Mouse (Mus musculus) kidney, adult 11 months (tissue): ENCODE measurements around the gene Uggt2.
A peak's percentile ranks its signal among the peaks of the same experiment; 100 is the strongest.
"Not testable (repeated sequence)": the region's sequence is repeated elsewhere in the genome, so short reads cannot be mapped to it uniquely, and the experiment has no call there.

Experiments used
- DNase-seq: peaks from one replicate; pipeline ENCODE4 v3.0.0; 2022

Gene Uggt2

GRCm38 (mm10) chr14:119027675-119028253, 71.5 kb downstream of the Uggt2 start:
- DNase-seq: no peak

GRCm38 (mm10) chr14:119027130-119027529, 72.1 kb downstream of the Uggt2 start:
- peak; percentile 65 for DNase-seq

GRCm38 (mm10) chr14:119025889-119026288, 73.3 kb downstream of the Uggt2 start:
- no peak for DNase-seq

GRCm38 (mm10) chr14:119013549-119013948, 85.7 kb downstream of the Uggt2 start:
- no peak for DNase-seq

- DNase-seq: no peak
Observed at GRCm38 (mm10) chr14:119012607-119013431, 86.4 kb downstream of the Uggt2 start.

- no peak for DNase-seq
Observed at GRCm38 (mm10) chr14:119009531-119009930, 89.7 kb downstream of the Uggt2 start.

- DNase-seq: no peak
Observed at GRCm38 (mm10) chr14:119008031-119008590, 91.1 kb downstream of the Uggt2 start.

GRCm38 (mm10) chr14:119007103-119007951, 91.9 kb downstream of the Uggt2 start:
- peak; percentile 100 for DNase-seq

GRCm38 (mm10) chr14:119006441-119007102, 92.7 kb downstream of the Uggt2 start:
- peak; percentile 29 for DNase-seq

GRCm38 (mm10) chr14:119005834-119006233, 93.4 kb downstream of the Uggt2 start:
- no peak for DNase-seq

- peak; percentile 43 for DNase-seq
Observed at GRCm38 (mm10) chr14:119003320-119003719, 95.9 kb downstream of the Uggt2 start.

GRCm38 (mm10) chr14:118995226-118995925, 103.9 kb downstream of the Uggt2 start:
- DNase-seq: no peak

GRCm38 (mm10) chr14:118987523-118988496, 111.4 kb downstream of the Uggt2 start:
- DNase-seq: no peak

GRCm38 (mm10) chr14:118986653-118987522, 112.3 kb downstream of the Uggt2 start:
- DNase-seq: peak; percentile 52

- no peak for DNase-seq
Observed at GRCm38 (mm10) chr14:118984161-118984560, 115.1 kb downstream of the Uggt2 start.

- no peak for DNase-seq
Observed at GRCm38 (mm10) chr14:118983396-118983795, 115.8 kb downstream of the Uggt2 start.

GRCm38 (mm10) chr14:118982429-118983045, 116.7 kb downstream of the Uggt2 start:
- not testable (repeated sequence) for DNase-seq

GRCm38 (mm10) chr14:118981711-118982428, 117.4 kb downstream of the Uggt2 start:
- not testable (repeated sequence) for DNase-seq
